Mouse (Mus musculus) cerebellum, adult 11-12 months (tissue): ENCODE measurements around the gene Arhgdib.
A peak's percentile ranks its signal among the peaks of the same experiment; 100 is the strongest.

ENCODE experiments used
- DNase-seq: peaks from one replicate; pipeline ENCODE4 v3.0.0; 2022

Arhgdib gene

DNA sequence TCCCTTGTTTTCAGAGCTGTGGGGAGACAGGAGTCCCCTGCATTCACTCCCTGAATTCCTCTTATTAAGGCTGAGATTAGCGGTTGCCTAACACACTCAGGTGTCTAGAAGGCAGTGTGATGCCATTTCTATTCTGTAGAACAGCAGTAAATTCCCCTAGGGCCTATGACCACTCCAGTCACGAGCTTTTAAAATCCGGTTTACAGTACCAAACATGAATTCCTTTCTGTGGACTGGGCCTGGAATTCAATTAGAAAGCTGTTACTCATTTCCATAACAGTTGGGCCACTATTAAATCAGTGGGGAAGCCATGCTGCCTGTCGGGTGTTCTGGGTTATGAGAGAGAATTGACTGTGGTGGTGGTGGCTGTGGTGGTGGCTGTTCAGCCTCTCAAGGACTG, 6.0 kb upstream of the Arhgdib start:
- DNase-seq, result no peak

DNA sequence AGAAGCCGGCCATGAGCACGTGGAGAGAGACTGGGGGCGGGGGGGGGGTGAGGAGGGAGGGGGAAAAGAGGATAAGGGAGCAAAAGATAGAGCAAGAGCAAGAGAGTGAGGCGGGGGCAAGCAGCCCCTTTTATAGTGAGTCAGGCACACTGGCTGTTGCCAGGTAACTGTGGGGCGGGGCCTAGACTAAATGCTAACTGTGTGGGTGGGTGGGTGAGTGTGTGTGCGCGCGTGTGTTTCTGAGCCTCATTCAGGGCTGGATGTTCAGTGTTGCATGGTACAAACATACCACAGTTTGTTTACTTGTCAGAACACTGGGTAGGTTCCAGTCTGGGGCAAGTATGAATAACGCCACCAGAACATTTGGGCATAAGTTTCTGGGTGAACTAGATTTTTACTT, 5.2 kb upstream of the Arhgdib start:
- no peak for DNase-seq

DNA sequence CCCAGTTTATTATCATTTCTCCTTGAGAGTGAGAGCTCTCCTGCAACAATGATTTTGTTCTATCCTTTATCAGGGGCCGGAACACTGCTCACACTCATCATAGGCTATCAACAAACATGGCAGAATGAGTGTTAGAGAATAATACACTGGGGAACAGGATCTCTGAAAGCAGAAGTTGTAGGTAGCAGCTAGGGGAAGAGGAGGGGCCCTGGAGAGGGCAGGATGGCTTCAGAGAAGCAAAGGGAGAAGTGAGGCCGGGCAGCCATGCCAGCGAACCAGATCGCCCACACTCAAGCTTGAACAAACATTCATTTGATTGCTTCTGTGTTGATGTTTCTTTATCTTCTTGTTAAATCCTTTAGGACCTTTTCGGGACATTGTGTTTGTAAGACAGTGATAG, 4.5 kb upstream of the Arhgdib start:
- no peak for DNase-seq

DNA sequence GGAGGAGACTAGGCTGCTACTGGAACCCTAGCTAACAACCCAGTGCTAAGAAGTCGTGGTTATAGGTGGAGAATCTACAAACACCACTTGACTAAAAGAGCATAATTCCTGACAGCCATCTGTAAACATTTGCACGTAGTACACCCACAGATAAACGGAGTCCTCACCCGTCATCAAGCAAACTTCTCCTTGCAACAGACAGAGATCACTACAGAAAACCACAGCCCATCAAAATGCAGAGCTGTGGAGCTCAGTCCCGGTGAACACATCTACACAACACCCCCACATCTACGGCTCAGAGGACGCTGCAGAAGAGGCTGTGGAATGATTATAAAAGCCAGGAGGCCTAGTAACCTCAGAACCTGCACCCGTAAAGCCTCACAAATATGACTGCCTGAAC, 2.8 kb upstream of the Arhgdib start:
- no peak for DNase-seq

DNA sequence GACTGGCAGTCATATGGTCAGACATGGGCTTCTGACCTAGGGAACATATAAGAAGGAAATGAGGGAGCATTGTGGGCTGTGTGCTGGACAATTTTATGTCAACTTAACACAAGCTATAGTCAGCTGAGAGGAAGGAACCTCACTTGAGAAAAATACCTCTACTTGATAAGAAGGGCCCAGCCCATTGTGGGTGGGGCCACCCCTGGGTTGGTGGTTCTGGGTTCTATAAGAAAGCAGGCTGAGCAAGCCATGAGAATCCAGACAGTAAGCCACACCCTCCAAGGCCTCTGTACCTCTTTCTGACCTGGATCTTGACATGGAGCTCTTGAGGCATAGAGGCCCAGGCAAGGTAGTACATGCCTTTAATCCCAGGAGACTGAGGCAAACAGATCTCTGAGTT, 1.7 kb upstream of the Arhgdib start:
- DNase-seq, result no peak

DNA sequence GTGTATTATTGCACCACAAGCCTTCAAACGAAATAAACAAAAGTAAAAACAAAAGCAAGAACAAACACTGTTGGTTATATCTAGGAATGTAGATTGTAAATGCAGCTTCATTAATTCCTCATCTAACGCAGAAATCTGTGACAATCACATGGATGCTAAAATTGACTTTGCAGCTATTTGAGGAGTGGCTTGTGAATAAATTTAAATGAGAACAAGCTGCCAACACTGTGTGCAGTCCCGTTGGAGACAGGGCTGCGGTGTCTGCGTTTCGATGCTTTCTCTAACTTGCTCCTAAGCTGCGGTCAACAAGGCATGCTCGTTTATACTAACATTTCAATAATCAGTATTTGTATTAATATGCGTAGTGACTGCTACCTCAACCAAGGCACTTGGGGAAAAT, 581 bp upstream of the Arhgdib start:
- DNase-seq, result no peak

DNA sequence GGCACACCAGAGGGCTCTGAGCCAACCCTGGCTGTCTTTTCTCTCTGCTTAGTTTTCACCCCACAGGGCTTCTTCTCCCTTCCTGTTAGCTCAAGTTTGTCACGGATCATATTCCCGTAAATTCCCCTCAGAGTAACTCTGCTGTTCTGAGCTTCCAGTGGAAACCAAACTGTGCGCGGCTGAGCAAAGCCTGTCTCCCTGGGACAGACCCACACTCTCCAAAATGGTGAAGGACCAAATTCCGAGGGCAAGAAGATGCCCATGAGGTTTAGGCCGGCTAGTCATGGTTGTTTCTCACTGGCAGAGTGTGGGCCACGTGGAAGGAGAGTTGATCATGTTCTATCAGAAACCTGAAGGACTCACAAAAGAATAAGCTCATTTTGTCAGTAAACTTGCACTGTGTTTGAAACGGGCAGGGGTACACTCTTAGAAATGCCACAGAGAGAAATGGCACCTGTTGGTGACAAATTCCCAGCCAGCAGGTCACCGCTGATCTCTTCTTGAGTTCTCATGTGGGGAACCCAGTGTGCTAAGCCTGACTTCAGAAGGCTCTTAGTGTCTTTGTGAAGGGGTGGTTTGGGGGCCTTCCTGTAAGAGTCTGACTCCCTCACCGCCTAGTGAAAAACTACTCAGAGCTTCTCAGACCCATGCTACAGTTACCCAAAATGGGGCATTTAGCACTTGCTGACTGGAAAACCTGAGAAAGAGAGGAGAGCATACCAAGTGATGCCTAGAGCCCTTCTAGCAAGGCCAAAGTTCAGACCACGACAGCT, 1.3 kb downstream of the Arhgdib start:
- DNase-seq, result no peak

DNA sequence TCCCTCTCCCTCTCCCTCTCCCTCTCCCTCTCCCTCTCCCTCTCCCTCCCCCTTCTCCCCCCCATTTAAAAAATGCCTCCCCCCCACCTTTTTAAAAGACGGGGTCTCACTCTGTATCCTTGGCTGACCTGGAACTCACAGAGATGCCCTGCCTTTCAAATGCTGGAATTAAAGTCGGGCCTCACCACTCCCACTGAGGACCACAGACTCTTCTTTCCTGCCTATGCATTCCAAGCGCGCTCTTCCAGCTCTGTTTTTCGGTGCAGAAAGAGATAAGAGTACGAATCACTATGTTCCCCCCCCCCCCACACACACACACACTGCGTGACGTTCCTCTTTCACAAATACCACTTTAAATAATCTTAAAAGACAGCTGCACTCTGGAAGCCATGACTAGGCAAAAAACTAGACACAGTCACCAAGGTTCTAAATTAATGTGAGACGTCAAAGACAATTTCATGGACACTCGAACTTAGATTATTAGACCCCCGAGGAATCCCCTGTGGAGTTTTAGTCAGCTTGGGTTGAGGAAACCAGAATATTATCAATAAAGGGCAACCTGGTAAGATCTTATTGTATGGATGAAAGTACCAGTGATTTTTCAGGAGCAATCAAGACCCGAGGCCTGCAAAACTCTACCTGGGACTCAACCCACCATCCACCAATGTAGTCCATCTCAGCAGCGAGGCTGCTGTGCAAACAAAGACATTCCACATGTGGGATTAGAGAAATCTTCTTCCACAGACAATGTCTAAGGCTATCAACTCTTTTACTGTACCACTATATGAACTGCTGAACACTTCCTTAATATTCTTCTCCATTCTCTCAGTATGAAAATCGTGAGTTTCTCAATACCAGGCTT, 2.1 kb downstream of the Arhgdib start:
- no peak for DNase-seq

DNA sequence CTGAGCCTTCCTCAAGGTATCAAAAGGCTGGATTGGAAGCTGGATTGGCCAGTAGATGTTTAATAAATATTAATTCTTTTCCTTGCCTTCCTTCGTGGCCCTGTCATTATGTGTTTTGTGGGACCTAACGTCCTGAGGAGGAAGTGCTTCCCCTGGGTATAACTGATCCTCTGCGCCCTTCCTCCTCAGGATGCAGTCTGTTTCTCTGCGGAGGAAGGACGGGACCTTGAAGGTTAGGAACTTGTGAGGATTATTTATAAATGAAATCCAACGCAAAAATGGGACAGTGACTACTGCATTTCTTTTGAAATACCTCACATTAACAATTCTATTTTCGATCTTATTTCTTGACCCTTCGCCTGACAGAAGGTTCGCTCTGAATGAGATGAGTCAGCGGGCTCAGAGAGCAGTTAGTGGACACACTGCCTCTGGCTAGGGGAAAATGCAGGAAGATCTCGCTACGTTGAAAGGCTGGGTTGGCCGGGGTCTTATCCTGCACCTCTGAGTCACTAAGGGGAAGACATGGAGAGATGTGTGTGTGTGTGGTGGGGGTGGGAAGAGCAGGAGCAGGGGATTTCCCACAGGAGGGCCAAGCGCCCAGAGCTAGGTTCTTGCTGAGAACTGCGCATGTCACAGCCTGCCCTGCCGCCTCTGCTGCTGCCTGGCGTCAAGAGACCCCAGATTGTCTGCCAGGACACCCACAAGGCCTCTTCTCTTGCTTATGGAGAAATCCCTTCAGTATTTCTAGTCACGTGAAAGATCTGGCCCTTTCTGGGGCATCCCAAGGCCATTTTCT, 3.2 kb downstream of the Arhgdib start:
- no peak for DNase-seq

DNA sequence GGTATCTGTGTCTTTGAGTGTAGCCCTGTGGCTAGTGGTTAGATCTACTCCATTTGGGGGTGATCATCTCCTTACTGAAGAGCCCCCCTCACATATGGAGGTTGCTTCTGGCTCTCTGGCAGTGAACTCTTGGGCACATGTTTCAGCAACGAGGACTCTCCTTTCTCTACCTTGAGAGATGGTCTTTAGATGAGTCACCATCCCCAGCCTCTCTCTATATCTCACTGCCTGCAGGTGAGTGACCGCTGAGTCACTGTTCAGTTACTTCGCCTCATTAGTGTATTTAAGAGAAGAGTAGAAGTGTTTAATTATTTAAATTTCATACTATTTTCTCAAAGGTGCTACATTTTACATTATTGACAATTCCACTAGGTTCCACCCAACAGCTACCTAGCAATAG, 4.6 kb downstream of the Arhgdib start:
- DNase-seq, result no peak

DNA sequence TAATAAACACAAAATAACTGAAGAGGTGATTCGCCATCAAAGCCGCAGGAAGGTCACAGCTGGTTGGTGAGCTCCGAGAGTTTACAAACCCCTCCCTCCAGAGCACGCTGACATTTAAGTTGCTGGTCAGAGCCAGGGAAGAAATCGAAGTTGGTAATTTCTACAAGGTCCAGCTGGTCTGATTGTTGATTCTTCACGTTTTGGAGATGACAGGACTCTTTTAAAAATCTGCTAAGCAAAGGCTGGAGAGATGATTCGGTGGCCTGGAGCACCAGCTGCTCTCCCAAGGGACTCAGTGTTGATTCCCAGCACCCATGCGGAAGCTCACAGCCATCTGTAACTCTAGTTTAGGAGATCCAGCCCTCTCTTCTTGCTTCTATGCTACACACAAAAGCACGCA, 5.3 kb downstream of the Arhgdib start:
- DNase-seq, result no peak

DNA sequence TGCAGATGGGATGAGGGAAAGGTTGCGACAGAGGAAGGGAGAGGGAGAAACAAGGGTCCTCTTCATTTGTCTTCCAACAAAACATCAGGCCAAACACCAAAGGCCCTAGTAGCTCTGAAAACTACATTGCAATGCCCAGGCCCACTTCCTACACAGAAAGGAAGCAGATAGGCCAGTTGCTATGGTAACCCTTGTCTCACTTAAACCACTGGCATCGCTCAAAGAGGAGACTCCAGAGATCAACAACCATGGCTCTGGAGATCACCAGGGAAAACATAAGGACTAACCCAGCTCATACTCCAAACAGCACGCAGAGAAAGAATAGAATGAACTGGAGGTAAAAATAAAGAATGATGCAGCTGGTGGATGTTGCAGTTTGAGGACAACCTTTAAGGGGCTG, 6.5 kb downstream of the Arhgdib start:
- no peak for DNase-seq

DNA sequence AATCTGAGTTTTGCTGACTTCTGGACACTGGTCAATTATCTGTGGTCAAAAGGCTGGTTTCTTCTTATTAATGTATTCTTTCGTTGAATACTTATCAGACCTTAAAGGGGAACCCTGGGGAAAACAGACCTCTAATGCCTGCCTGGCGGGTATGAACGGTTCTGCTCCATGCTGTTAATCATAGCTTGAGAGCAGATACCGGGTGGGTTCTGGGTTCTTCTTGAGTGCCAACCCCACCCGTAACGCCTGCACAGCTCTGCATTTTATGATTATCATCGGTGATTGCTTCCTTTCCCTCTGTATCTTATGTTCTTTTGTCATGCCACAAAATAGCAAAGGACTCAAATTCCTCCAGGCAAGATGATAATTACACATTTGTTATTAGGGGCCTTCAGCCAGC, 7.6 kb downstream of the Arhgdib start:
- DNase-seq, result no peak

DNA sequence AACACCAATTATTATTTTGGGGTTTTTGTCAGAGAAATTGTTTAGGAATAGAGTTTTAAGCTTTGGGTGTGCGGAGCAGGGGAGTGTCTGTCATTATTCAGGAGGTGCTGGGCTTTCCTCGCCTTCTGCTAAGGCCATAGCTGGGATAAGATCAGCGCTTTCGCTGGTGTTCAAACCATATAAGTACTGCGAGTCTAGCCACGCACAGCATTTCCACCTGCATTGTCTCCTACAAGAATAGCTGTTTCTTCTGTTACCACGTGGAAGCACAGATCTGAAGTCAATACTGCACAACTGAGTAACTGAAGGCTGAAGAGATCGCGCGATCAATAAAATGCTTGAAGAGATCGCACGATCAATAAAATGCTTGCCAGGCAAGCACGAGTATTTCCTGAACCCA, 10.5 kb downstream of the Arhgdib start:
- no peak for DNase-seq

DNA sequence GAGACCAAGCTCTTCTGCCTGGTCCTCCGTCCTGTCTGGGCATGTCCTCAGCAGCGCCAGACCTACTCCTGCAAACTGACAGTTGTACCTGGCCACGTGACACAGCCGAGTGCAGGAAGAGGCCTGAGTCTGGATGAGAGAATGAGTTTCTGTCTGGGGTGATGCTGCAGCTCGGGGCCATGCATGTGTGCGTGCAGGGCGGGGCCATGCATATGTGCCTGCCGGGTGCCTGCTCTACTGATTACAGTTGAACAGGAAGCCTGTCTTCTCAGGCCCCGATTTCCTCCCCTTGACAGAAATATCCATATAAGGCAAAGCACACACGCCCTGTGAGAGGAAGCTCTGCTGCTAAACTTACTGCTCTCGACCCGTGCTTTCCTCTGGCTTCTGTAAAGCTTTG, 11.0 kb downstream of the Arhgdib start:
- no peak for DNase-seq

DNA sequence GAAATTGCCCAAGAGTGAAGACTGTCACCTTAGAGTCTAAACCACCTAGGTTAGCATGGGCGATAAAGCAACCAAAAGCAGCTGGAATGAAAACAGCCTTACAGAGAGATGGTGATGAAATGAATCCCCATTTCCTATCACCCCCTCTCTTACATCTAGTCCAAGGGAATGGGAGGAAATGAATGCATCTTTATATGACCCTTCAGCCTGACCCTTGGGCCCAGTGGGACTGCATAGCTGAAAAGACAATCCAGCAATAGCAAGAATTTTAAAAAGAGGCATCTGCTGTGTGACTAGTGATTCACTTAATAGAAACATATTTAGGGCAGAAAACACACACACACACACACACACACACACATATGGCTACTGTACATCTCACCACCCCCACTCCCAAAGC, 14.1 kb downstream of the Arhgdib start:
- DNase-seq, result no peak

DNA sequence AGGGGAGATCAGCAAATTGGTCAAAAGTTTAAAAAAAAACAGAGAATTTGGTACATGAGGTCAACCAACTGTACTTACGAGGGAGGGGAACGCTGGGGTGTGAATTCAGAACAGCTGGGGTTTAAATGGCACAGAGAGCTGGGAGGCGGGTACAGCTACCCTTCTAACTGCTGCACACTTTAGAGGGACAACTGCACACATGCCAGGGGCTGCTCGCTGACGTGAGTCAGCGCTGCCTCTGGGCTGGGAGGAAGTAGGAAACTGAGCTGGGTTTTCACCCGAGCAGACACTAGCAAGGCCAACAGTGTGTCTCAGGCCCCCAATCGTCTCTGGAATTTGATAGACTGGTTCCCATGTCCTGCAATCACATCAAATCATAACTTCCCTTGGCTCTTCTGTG, 16.6 kb downstream of the Arhgdib start:
- no peak for DNase-seq

DNA sequence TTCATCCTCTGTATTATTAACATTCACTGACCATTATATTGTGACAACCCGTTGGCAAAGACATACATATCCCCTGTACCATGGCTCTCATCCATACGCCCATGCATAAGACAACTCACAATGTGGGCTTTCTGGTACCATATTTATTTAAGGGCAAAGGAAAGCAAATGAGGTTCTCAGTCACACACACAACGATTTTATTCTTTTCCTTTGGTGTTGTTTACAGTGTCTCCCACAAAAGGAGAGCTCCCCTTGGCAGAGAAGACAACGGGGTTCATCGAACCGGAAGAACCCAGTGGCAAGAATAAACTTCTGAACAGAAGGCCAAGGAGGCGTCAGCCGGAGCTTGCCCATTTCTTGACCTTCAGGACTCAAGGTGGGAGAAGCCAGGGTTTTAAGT, 18.2 kb downstream of the Arhgdib start, which contains the start of gene Pde6h:
Gene Pde6h (plus strand): TSS at position 301 of the 400 bp plus-strand sequence.
- no peak for DNase-seq

DNA sequence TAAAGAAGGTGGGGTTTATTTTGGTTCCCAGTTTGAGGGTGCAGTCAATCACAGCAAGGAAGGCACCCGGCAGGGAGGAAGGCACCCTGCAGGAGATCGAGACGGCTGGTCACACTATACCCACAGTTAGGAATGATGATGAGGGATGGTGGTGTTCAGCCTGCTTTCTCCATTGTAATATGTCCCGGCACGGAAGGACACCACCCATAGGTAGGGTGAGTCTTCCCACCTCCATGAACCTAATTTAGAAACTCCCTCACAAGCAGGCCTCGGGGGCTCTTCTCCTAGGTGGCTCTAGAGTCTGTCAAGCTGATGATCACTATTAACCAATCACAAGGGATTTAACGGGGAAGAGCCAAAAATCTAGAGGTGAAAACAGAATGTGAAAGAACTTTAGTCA, 18.8 kb downstream of the Arhgdib start:
- DNase-seq, result no peak

DNA sequence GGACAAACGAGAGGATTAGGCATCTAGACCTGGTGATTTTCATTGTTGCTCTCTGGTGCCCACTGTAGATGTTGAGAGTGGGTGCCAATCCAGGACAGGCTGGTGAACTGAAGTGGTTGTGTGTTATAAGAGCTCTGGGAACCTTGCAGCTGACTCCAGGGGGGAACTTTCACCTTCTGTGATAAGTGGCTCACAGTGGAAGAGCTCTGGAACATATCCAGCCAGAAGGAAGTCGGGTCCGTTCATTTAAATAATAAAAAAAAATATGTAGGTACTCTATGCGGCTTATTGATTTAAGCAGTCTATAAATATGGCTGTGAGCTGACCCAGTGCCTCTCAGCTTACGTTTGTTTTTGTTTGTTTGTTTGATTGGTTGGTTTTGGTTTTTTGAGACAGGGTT, 19.6 kb downstream of the Arhgdib start, which contains the start of gene Erp27:
Gene Erp27 (minus strand): TSS at position 101 of the 400 bp plus-strand sequence.
- no peak for DNase-seq

DNA sequence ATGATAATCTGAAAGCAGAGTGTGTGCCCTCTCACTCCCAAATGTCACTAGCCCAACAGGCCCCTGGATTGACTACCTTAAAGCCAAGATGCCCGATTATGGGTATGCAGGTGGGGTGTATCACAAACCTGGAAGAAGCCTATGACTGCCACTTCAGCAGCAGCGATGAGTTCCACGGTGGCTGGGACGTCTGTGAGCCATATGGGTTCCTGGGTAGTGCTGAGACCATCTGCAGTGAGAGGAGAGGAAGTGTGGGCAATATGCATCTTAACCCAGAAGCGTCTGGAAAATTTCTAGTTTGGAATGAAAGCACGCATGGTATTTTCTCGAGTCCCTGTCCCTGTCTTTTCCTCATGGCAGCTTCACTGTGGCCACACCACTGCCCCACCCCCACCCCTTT, 20.1 kb downstream of the Arhgdib start:
- DNase-seq, result no peak

DNA sequence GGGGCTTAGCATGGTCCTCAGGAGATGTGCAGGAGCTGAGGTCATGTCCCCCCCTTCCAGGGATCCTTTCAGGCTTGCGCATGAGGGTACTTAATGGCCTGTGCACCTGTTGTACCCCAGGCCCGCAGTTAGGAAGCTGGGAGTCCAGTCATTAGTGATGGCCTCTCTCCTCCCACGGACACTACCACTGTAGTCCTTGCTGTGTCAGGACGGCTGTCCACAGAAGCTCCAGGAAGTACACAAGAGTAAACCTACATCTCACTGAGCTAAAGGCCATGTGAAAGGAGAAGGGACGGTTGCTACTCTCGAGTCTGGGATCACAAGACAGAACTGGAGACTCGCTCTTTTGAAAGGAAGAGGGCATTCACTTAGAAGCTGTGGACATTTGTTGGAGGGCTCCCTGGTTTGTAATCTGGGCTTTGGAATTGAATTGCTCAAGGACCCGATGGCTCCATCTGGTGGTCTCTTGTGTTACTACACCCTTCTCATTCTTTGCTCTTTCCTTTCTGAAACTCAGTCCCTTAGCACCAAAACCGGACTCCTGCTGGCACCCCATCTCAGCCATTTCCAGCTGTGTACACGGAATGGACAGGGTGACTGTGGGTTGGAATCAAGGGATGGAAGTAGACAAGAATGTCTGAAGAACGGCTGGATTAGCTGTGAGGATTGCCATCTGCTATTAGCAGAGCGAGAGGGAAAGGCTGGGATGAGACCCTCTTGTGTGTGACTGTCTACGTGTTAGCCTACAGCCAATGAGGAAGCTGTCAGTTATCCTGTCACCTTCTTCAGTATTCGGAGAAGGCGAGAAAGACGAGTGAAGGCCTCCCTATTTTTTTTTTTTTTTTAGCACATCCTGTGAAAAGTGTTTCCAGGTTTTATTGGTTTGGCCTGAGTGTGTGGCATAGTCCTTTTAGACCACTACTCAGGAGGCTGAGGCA, 21.1 kb downstream of the Arhgdib start:
- peak; percentile 13 for DNase-seq
